Mouse (Mus musculus): ENCODE data around the gene Top3a. TPM values are rescaled to one million over a fixed set of nuclear protein-coding genes. Genes with fewer than 3 reads are reported as not detected.

Gene Top3a
- polyA plus RNA-seq, 1 experiment from 2014 or later, result 10.6 TPM

DNA sequence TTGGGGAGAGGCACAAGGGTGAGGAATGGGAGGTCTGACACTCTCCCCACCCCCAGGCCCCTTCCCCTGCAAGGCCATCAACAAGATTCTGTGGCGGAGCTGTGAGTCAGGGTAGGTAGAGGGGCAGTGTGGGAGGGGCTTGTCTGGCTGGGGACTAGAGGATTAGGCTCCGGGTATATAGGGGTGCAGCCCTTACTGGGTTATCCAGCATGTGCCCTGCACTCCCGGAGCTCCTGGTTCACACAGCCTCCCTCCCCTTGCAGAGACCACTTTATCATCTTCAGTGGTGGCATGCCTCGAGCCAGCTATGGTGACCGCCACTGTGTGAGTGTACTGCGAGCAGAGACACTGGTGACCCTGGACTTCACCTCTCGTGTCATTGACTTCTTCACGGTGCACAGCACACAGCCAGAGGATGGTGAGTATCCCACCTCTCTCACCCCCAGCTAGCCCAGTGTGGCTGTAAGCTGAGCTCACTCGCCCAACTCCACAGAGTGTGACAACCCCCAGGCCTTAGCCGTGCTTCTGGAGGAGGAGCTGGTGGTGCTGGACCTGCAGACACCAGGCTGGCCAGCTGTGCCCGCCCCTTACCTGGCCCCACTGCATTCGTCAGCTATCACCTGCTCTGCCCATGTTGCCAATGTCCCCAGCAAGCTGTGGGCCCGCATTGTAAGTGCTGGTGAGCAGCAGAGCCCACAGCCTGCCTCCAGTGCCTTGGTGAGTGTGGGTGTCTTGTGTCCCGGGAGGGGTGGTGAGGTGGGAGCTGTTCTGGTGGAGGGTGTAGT is 70.3 kb downstream of the Top3a start:
- Histone ChIP-seq H3K36me3 (peaks cover 87% of the 10 kb centered on the region), H3K4me3 (replicated peaks) (no peak overlapping the region), H3K27me3 (no peaks in the 10 kb centered on the region), H3K27ac (no peak overlapping the region), H3K4me2 (replicated peaks) (no peak overlapping the region), H3K4me1 (replicated peaks) (peaks cover 21% of the 10 kb centered on the region), H3K9me3 (no peaks in the 10 kb centered on the region), H3K9ac (replicated peaks) (no peak overlapping the region)
- WGBS, result 89% methylated on average over 14 of the region's 14 CpGs
- ATAC-seq, result no peak

DNA sequence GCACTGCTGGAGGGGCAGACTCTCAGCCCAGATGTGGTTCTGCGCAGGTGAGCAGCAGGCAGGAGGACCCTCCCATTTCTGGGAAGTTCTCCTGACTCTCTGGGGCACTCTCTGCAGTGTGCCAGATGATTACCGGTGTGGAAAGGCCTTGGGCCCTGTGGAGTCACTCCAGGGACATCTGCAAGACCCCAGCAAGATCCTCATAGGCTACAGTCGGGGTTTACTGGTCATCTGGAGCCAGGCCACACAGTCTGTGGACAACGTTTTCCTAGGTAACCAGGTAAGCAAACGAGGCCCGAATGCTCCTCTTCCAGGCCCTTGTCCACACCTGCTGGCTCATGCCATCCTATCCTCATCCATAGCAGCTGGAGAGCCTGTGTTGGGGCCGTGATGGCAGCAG is 71.1 kb downstream of the Top3a start:
- WGBS, result 95% methylated on average over 7 of the region's 7 CpGs
- Histone ChIP-seq H3K27me3 (no peaks in the 10 kb centered on the region), H3K27ac (no peak overlapping the region), H3K9me3 (no peaks in the 10 kb centered on the region), H3K36me3 (peaks cover 79% of the 10 kb centered on the region), H3K9ac (replicated peaks) (no peak overlapping the region), H3K4me1 (replicated peaks) (peaks cover 29% of the 10 kb centered on the region), H3K4me2 (replicated peaks) (no peak overlapping the region), H3K4me3 (replicated peaks) (no peak overlapping the region)
- no peak for ATAC-seq

GRCm38 (mm10) chr11:60705255-60705654 is 71.9 kb downstream of the Top3a start:
- WGBS, result 94% methylated on average over 3 of the region's 3 CpGs
- Histone ChIP-seq H3K4me1 (replicated peaks) (peaks cover 37% of the 10 kb centered on the region), H3K4me2 (replicated peaks) (no peak overlapping the region), H3K9me3 (no peaks in the 10 kb centered on the region), H3K27me3 (no peaks in the 10 kb centered on the region), H3K36me3 (peaks cover 71% of the 10 kb centered on the region), H3K27ac (no peak overlapping the region), H3K4me3 (replicated peaks) (no peak overlapping the region), H3K9ac (replicated peaks) (no peak overlapping the region)
- ATAC-seq, result no peak

DNA sequence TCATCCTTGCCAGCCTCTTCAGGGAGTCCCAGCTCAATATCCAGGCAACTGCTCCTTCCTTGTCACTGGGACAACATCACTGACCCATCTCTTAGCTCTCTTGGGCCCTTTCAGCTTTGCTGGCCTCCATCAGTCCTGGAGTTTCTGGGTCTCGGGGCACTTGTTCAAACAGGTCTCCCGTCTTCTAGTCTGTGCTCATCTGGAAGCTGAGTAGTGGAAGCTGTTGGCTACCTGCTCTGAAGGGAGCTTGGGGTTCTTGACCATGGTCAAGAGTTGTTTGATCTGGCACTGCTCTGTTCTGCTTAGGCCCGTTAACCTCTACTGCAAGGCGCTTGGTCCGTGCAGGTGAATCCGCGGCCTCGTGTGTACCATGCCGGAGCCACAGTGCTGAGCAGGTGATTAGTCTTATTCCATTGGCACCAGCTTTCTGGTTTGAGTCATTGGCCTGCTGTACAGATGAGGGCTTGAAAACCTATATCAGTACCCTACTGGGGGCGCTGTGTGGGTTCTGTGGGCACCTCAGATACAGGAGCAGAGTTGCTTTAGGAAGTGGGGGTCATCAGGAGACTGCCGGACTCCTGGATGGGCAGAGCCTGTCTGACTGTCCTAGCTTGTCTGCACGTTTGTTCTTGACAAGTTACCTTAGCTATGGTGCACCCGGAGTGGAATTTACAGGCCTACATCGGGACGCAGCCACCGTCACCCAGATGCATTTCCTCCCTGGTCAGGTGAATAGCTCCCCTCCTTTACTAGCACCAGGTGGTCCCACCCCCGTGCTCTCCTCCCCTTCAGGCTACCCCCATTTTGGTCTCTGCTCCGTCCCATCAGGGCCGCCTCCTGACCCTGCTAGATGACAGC is 72.9 kb downstream of the Top3a start:
- Histone ChIP-seq H3K36me3 (peaks cover 61% of the 10 kb centered on the region), H3K27ac (no peak overlapping the region), H3K27me3 (no peaks in the 10 kb centered on the region), H3K4me2 (replicated peaks) (no peak overlapping the region), H3K9ac (replicated peaks) (no peak overlapping the region), H3K4me1 (replicated peaks) (peaks cover 38% of the 10 kb centered on the region), H3K4me3 (replicated peaks) (no peak overlapping the region), H3K9me3 (no peaks in the 10 kb centered on the region)
- ATAC-seq, result no peak
- WGBS, result 96% methylated on average over 19 of the region's 19 CpGs

DNA sequence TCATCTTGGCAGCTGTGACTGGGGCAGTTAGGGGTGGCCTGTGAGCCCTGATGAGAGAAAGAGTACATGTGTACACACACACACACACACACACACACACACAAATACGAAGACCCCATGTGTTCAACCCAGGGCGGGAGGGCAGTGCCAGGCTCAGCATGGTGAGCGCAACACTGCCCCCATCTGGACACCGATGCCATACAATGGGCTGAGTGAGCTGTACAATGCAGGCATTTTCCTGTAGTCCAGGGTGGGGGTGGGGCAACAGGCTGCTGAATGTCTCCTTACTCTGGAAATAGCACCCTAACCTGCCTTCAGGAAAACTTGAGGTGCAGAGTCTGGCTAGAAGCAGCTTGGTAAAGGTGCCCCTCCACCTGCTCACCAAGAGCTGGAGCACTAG is 74.0 kb downstream of the Top3a start:
- peaks cover 49% of the 10 kb centered on the region for H3K36me3 ChIP-seq
- H3K27ac ChIP-seq, result 0 out of 2 replicates have a peak overlapping the region, but pooled peaks have one; percentile 30
- H3K9me3 ChIP-seq, result no peaks in the 10 kb centered on the region
- 0 out of 2 replicates have a peak overlapping the region, but pooled peaks have one; percentile 11 for H3K9ac ChIP-seq (replicated peaks)
- peak overlapping the region; percentile 27; the same call in 1 of the 2 replicates for H3K4me2 ChIP-seq (replicated peaks)
- H3K27me3 ChIP-seq, result no peaks in the 10 kb centered on the region
- no peak overlapping the region; the same call in 1 of the 2 replicates for H3K4me3 ChIP-seq (replicated peaks)
- 19% methylated on average over 4 of the region's 4 CpGs for WGBS
- ATAC-seq, result peak; percentile 28; the same call in 1 of the 2 replicates
- H3K4me1 ChIP-seq (replicated peaks), result peaks cover 48% of the 10 kb centered on the region

- Histone ChIP-seq H3K4me1 (replicated peaks) (peaks cover 48% of the 10 kb centered on the region), H3K27me3 (no peaks in the 10 kb centered on the region), H3K9ac (replicated peaks) (no peak overlapping the region; the same call in 1 of the 2 replicates), H3K4me3 (replicated peaks) (peak overlapping the region; percentile 89; the same call in 1 of the 2 replicates), H3K9me3 (no peaks in the 10 kb centered on the region), H3K4me2 (replicated peaks) (peak overlapping the region; percentile 88), H3K27ac (no peak overlapping the region), H3K36me3 (peaks cover 34% of the 10 kb centered on the region)
- ATAC-seq, result no peak
- WGBS, result 90% methylated on average over 2 of the region's 4 CpGs
Measured at GRCm38 (mm10) chr11:60701611-60702010, 75.6 kb downstream of the Top3a start.

DNA sequence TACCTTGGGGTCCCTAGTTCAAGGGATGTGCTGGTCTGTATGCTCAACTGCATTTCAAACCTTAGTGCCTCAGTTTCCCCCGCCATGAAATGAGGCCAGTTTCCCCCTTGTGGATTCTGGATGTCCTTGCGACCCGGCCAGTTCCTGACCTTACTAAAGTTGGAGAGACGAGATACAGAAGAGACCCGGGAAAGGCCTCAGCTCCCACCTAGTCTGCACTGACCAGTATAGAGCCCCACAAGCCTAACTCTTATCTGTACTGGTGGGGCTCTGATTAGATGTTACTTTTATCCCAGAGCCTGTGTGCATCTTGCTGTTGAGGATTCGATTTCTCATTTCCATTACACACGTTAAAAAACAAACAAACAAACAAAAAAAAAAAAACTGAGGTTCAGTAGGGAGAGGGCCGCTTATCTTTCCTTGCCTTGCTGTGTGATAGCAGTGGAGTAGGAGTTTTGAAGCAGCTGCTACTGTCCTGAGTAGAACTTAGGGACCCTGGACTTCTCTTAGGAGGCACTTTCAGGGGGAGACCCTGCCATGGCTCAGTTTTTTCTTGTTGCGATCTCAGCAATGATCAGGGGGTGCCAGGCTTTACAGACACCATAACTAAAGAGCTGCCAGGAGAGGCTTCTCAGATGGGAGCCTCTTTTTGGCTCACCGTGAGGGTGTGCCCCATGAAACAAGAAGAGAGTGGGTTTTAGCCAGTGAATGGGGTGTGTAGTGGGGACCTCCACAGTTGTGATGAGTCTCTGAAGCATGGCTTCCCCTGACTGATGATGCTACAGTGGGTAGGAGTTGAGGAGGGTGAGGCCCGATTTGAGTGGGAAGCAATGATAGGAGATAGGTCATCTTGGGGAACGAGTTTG is 76.6 kb downstream of the Top3a start:
- WGBS, result 25% methylated on average over 12 of the region's 12 CpGs
- Histone ChIP-seq H3K9ac (replicated peaks) (peak overlapping the region; percentile 97), H3K27ac (peak overlapping the region; percentile 94; the same call in 1 of the 2 replicates), H3K9me3 (no peaks in the 10 kb centered on the region), H3K4me1 (replicated peaks) (peaks cover 48% of the 10 kb centered on the region), H3K4me3 (replicated peaks) (peak overlapping the region; percentile 89), H3K27me3 (no peaks in the 10 kb centered on the region), H3K4me2 (replicated peaks) (peak overlapping the region; percentile 88), H3K36me3 (peaks cover 24% of the 10 kb centered on the region)
- no peak for ATAC-seq

GRCm38 (mm10) chr11:60699524-60700075 is 77.6 kb downstream of the Top3a start, which contains the start of gene Llgl1:
TSS of gene Llgl1 (plus strand) at chr11:60699723.
- peaks cover 14% of the 10 kb centered on the region for H3K36me3 ChIP-seq
- WGBS, result under 1% methylated on average over 66 of the region's 73 CpGs
- H3K4me2 ChIP-seq (replicated peaks), result peak within 1 kb of the TSS; percentile 88
- H3K4me3 ChIP-seq (replicated peaks), result peak within 1 kb of the TSS; percentile 89
- peak within 1 kb of the TSS; percentile 97 for H3K9ac ChIP-seq (replicated peaks)
- H3K27me3 ChIP-seq, result no peaks in the 10 kb centered on the region
- no peaks in the 10 kb centered on the region for H3K9me3 ChIP-seq
- peaks cover 48% of the 10 kb centered on the region for H3K4me1 ChIP-seq (replicated peaks)
- ATAC-seq, result peak; percentile 90
- H3K27ac ChIP-seq, result peak within 1 kb of the TSS; percentile 94

GRCm38 (mm10) chr11:60698806-60699523 is 78.2 kb downstream of the Top3a start:
- peak; percentile 62 for ATAC-seq
- no peaks in the 10 kb centered on the region for H3K27me3 ChIP-seq
- H3K27ac ChIP-seq, result peak overlapping the region; percentile 94
- no peaks in the 10 kb centered on the region for H3K9me3 ChIP-seq
- peak overlapping the region; percentile 52 for H3K9ac ChIP-seq (replicated peaks)
- peaks cover 47% of the 10 kb centered on the region for H3K4me1 ChIP-seq (replicated peaks)
- peak overlapping the region; percentile 89 for H3K4me3 ChIP-seq (replicated peaks)
- peaks cover 8% of the 10 kb centered on the region; the same call in 1 of the 2 replicates for H3K36me3 ChIP-seq
- peak overlapping the region; percentile 88 for H3K4me2 ChIP-seq (replicated peaks)
- WGBS, result under 1% methylated on average over 22 of the region's 22 CpGs

DNA sequence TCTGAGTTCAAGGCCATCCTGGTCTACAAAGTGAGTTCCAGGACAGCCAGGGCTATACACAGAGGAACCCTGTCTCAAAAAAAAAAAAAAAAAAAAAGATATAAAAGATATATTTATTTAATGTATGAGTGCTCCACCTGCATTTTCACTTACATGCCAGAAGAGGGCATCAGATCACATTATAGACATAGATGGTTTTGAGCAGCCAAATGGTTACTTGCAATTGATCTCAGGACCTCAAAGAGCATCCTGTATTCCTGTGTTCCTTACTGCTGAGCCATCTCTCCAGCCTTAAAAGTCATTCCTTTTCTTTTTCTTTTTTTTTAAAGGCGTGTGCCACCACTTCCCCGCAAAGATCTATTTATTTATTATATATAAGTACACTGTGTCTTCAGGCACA is 79.6 kb downstream of the Top3a start:
- 64% methylated on average over 2 of the region's 2 CpGs for WGBS

More for the DNA sequence above, 79.6 kb downstream of the Top3a start:
- Histone ChIP-seq H3K9me3 (no peaks in the 10 kb centered on the region), H3K4me3 (replicated peaks) (no peak overlapping the region), H3K36me3 (0 out of 2 replicates have a peak, but pooled peaks cover under 1% of the 10 kb centered on the region), H3K4me1 (replicated peaks) (peaks cover 33% of the 10 kb centered on the region), H3K27me3 (no peaks in the 10 kb centered on the region), H3K9ac (replicated peaks) (no peak overlapping the region), H3K27ac (peak overlapping the region; percentile 94; the same call in 1 of the 2 replicates), H3K4me2 (replicated peaks) (no peak overlapping the region)
- ATAC-seq, result no peak
